Mouse (Mus musculus): ENCODE data around the gene Tubd1.

DNA sequence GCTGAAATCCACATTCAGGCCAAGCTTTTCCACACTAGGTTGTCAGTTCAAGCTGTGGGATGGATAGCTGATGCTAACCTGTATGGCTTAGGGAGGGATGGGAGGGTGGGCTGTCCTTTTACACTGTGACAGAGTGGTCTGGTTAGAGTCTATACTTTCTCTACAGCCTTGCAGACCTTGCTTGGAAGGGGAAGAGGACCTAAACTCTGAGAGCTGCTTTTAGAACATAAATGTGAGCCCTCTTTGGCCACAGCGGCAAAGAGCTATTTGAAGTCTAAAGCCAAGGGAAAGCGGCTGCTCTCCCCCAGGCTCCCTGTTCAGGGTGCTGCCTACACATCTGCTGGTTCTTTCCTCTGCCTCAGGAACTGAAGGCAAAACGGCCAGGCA is 40.8 kb downstream of the Tubd1 start:
- no peak for TF ChIP-seq CTCF (IDR thresholded peaks at IDR 0.05; ENCODE audit: insufficient read depth, low read depth, low read length)
- TF ChIP-seq POLR2A (IDR thresholded peaks at IDR 0.05; ENCODE audit: insufficient read depth, low read depth, low read length), result no peak
